Mouse (Mus musculus): ENCODE results near the gene Olfr866.

Gene Olfr866

DNA sequence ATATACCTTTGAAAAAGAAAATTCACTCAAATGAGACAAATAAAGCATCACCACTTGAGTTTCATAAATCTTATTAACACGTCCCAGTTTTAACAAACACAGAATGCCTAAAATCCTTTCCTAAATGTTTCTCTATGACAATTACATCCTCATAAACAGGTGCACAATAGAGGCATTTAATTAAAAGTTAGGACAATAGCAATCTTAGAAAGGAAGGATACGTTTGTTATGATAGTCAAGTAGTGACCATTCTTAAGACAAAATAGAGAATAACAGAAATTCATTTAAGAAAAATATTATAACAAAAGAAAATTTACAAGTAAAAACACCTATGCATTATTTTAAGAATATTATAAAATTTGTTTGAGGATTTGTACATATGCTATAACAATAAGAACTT is at the start of gene Olfr866:
TSS of gene Olfr866 (minus strand) at position 101 of the 400 bp plus-strand sequence.
- no peak for DNase-seq (ENCODE audit: low spot score)

GRCm38 (mm10) chr9:20073523-20074177 is 45.8 kb upstream of the Olfr866 start:
- DNase-seq (ENCODE audit: low spot score) = no peak

- DNase-seq (ENCODE audit: low spot score) = no peak
Measured at GRCm38 (mm10) chr9:20071291-20071690, 43.5 kb upstream of the Olfr866 start.

DNA sequence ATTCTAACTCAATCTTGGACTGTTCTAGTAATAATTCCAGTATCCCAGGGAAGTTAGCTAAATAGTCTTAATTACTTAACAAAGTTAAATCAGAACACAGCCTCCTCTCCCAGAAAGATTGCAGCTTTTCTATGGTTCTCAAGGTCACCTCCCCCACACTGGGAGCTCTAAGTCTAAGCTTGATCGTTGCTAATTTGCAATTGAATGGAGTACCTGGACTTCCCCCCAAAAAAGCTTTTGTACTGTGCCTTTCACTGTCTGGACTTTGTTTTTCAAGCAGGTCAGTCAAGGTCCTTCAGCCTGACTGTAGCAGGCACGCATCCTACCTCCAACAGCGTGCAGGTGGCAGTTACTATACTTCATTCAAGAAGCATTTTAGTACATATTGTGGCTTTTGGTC is 42.4 kb upstream of the Olfr866 start:
- DNase-seq (ENCODE audit: low spot score) = no peak

DNA sequence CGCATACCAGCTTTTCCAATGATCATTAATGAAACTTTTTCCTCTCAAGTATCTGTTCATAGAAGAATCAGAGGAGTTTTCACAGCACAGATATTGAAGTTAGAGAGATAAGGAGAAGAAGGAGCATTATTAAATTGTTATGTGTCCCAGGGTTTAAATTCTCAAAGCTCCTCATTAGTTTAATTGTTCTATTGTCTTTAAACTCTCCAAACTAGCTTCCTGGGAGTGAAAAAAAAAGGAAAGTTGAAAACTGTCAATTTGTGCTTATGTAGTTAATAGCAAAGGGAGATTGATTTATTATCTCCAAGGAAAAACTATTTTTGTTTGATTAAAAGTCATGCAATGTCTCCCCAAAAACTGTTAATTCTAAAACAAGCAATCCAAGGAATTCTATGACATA is 29.6 kb upstream of the Olfr866 start, which contains the start of gene Olfr867:
TSS of gene Olfr867 (minus strand) at position 101 of the 400 bp plus-strand sequence.
- DNase-seq (ENCODE audit: low spot score) = no peak

DNA sequence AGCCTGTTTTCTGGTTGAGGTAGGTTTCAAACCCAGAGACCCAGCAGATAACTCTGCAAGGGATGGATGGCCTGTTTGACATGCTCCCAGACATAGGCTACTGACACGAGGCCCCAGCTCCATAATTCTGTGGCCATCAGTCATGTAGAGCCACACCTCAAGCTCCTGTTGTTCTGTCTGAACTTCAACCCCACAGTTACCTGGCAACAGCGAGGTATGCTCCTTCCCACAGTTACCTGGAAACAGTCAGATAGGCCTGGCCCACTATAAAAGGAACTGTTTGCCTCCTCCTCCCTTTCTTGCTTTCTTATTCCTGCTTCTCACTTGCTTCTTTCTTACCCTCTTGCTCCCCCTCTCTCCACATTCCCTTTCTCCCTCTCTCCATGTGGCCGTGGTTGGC is 20.1 kb upstream of the Olfr866 start:
- DNase-seq (ENCODE audit: low spot score) = no peak

Measured in embryo, embryonic 10.5 days (tissue).